Mouse (Mus musculus) bone marrow macrophage, adult 2 months (primary cell): Measurements from ENCODE around the gene Spata32.

Source experiments
- CTCF ChIP-seq: IDR thresholded peaks from 2 replicates; pipeline ENCODE4 v1.5.1; 2012; ENCODE audit warnings: low read depth, mild to moderate bottlenecking, low read length, moderate library complexity
- POLR2A ChIP-seq: IDR thresholded peaks from 2 replicates; pipeline ENCODE4 v1.6.1; 2012; ENCODE audit warnings: mild to moderate bottlenecking, low read depth, low read length, borderline replicate concordance

DNA sequence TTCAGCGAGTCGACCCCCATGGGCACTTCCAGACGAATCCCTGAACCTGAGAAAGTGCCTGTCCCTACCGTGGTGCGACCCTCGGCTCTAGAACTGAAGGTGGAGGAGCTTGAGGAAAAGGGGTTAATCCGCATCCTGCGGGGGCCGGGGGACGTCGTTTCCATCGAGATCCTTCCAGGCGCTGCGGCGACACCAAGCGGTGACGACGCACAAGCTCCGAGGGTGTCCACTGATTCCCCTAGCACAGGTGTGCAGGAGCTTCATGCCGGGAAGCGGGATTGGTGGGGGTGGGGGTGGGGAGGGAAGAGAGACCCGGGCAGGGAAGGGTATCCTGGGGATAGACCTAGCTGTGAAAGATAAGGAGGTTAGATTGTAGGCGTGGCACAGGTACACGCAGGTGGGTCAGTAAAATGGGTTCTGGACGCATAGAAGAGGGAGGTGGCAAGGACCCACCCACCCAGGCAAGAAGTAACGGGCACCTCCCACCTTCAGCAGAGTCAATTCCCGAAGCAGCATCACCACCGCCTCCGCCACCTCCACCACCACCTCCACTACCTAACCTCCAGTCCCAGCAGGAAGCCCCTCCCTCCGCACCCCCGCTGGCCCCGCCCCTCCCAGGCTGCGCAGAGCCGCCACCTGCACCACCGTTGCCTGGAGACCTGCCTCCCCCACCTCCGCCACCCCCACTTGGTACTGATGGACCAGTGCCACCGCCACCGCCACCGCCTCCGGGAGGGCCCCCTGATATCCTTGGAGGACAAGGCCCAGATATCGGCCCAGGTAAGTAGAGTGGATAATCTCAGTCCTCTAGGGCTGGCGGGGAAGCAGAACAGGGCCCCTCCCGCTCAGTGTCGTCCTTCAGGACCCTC is 25.0 kb downstream of the Spata32 start:
- TF ChIP-seq CTCF = no peak
- TF ChIP-seq POLR2A = no peak
